Mouse (Mus musculus) heart, embryonic 15.5 days (tissue): ENCODE results near the gene Gm11549. TPM values are rescaled to one million over a fixed set of nuclear protein-coding genes. Genes with fewer than 3 reads are reported as not detected.

ENCODE experiments used
- microRNA-seq: library from miRNA; unstranded; fragments of <30 nt; microRNA quantifications from one replicate; pipeline ENCODE4, GENCODE M21; 2016
- polyA plus RNA-seq: library from polyadenylated mRNA; unstranded; fragments of >200 nt; fragmentation: Nextera tagmentation; extraction: Ambion mirVana; gene quantifications from 2 replicates; pipeline ENCODE4 v1.2.1, GENCODE M21; 2015

Gm11549 gene
- polyA plus RNA-seq, 1 experiment from 2014 or later = 0.60 TPM

Small RNA genes lying within 50 kb of the gene (microRNA-seq; reads per million reads assigned to microRNA genes)
- 1.1 reads per million for gene Mir7009

Other genes starting within 250 kb of the Gm11549 start
- gene Anxa5, start 45.9 kb downstream of the Gm11549 start, polyA plus RNA-seq = 359 and 472 TPM in 2 replicates
- 0.92 and 1.6 TPM in 2 replicates for gene 1810062G17Rik, start 45.9 kb downstream of the Gm11549 start, polyA plus RNA-seq
- 40.5 and 52.4 TPM in 2 replicates for gene Exosc9, start 30.8 kb upstream of the Gm11549 start, polyA plus RNA-seq
- gene Ccna2, start 50.3 kb upstream of the Gm11549 start, polyA plus RNA-seq = 160 and 174 TPM in 2 replicates
- gene Bbs7, start 91.7 kb upstream of the Gm11549 start, polyA plus RNA-seq = 9.4 and 9.7 TPM in 2 replicates
- 3.4 and 5.4 TPM in 2 replicates for gene Trpc3, start 168.4 kb upstream of the Gm11549 start, polyA plus RNA-seq